Mouse (Mus musculus) MEL-GATA-1-ER (cell line): Measurements from ENCODE around the gene Phldb3.
A peak's percentile ranks its signal among the peaks of the same experiment; 100 is the strongest.
"Not testable (repeated sequence)": the region's sequence is repeated elsewhere in the genome, so short reads cannot be mapped to it uniquely, and the experiment has no call there.

Source experiments
- DNase-seq: peaks from one replicate; pipeline ENCODE4 v3.0.0-alpha.2; 2012; ENCODE audit warnings: low read depth; ENCODE audit errors: extremely low read depth

Phldb3 gene

DNA sequence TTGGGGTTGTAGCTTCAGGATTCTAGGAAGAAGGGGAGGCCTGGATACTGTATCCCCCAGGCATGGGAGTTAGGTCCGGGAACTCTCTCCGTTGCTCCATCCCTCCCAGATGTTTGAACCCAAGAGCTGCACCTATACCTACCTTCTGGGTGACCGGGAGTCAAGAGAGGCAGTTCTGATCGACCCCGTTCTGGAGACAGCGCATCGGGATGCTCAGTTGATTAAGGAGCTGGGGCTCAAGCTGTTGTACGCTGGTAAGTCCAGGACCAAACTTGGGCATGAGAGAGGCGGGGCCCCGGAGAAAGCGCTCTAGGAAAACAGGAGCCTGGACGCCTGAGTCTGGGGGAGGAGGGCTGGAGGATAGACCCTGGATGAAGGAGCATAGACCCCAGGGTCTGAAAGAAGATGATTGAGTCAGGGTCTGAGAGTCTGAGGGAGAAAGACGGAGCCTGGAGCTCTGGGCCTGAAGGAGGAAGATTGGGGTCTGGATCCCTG, 16.2 kb upstream of the Phldb3 start:
- DNase-seq = no peak

DNA sequence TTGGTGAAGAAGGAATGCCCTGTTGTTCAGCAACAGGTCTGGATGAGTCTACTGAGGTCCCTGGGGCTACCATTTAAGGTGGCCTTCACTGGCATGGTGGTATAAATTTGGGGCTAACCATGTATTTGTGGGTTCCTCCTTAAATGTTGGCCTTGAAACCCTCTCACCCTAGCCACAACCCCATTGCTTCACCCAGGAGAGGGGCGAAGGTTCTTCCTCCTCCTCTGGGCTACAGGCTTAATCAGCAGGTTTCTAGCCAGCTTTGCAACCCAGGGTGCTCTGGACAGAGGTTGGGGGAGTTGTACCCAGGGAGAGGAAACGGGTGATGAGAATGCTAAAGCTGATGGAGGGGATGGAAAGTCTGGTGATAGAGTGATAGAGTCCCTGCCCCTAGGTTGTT, 15.1 kb upstream of the Phldb3 start:
- no peak for DNase-seq

DNA sequence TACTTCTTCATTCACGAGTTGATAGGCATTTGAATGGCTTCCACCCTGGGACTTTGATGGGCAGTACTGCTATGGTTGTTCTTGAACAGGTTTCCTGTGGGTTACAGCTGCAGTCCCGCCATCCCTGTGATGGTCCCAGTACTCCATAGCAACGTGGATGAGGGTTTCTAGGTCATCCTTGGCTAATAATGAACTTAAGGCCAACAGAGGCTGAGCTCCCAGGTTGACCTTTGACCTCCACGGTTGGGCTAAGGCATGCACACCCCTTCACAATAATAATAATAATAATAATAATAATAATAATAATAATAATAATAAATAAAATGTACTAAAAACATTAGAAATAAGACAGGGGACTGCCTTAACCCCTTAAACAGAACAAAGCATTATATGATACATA, 12.4 kb upstream of the Phldb3 start:
- DNase-seq = no peak

DNA sequence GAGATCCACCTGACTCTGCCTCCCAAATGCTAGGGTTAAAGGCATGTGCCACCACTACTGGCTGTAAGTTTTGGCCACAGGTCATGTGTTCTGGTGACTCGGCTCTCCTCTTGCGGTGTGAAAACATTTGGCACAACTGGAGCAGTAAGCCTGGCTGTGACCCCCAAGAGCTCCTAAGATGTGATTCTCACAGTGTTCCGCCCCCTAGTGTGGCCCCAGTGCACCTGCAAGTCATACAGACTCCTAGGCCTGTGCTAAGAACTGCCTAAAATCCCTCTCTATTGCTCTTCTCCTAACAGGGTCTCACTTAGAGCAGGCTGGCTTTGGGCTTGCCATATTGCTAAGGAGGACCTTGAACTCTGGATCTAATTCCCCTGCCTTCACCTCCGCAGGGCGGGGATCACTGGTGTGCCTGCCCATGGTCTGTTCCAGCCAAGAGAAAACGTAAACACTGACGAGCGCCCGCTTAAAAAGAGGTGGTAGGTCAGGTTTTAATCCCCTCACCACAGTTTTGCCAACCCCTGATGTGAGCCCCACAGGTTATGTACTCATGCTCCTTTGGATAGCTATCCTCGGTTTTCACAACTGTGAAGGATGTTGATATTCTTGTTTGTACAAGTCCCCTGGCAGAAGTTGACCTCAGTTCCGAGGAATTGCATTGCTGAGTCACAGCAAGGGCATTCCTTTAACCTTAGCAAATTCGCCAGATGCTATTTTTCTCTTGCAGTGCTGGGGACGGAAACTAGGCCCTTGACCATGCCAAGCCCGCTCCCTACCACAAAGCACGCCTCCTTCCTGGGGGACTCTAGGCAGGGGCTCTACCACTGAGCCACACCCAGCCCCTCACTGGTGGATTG, 11.1 kb upstream of the Phldb3 start:
- no peak for DNase-seq

DNA sequence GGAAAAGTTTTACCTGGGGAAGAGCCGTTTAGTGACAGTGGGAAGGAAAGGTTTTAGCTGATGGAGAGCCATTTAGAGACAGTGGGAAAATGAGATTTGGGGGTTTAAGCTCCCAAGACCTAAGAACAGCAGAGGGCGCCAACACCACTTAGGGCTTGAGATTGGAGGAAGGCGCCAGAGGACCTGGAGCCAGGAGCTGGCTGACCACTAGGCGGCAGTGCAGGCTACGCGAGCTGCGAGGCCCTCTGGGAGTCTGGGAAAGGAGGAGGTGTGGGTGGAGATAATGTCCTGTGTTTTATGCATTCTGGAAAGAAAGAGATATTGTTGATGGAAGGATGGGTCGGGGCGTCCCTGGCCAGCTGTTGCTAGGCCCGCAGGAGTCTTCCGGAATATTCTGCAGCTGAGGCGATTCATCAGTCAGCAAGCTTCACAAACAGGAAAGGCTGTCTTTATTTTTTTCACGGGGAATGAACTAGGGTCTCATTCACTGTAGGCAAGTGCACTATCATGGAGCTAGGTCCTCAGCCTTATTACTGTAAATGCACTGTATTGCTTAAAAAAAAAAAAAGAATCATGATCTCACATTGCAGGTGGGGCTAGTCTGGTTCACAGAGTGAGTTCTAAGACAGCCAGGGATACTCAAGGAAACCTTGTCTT, 9.5 kb upstream of the Phldb3 start:
- peak; percentile 76 for DNase-seq

DNA sequence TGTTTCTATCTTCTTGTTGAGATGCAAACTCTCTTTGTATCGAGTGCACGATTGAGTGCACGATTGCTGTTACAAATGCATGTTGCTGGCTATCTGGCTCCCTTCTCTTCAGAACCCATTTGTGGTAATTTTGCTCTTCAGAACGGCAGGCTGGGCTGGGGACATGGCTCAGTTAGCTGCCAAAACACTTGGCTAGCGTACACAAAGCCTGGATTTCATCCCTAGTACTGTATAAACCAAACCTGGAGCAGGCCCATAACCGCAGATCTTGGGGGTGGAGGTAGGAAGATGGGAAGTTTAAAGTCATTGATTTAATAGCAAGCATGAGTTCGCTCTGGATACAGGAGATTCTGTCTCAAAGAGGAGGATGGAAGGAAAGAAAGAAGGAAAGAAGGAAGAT, 5.0 kb upstream of the Phldb3 start:
- DNase-seq = no peak

DNA sequence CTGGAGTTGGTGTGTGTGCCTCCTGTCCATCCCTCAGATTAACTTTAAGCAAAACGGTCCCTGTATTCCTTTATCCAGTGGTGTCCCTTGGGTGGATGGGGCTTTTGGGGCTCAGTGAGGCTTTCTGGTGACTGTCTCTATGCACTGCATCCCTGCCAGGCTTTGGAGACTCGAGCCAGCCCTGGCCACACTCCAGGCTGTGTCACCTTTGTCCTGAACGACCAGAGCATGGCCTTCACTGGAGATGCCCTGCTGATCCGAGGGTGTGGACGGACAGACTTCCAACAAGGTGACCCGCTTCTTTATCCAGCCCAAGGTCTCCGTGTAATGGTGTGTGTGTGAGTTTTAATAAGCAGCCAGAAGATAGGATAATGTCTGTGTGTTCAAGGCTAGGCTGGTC, 4.5 kb upstream of the Phldb3 start:
- DNase-seq = no peak

DNA sequence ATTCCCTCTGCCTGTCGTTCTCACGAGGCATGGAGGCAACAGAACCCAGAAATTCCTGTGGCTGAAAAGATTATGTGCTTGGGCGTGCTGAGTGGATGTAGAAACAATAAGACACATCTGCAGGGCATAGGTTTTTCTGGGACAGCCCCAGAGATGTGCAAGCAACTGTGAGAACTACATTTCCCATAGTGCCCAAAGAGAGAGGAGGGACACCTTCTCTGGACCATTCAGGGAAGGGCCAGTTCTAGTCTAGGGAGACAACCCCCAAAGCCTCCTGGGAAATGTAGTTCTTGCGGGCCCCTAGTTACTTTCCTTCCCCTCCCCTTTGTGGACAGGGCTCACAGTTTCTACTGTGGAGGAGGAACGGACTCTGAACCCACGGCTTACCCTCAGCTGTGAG, 2.5 kb upstream of the Phldb3 start:
- no peak for DNase-seq

DNA sequence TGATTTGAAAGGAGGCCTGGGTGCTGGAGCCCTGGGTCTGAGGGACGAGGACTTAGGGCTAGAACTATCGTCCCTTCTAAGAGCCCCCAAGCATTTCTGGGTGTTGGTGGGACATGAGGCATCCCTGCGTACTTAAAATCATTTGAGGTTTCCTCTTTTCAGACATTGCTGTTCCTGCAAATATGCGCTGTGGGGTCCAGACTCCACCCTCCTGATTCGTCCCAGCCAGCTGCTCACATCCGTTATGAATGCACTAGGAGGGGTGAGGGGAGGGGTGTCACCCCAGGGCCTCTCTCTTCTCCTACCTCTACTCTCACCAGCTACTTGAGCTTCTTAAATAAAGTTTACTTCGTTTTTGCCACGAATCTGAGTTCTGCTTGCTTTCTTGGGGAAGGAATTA, 2.0 kb upstream of the Phldb3 start:
- DNase-seq = no peak

DNA sequence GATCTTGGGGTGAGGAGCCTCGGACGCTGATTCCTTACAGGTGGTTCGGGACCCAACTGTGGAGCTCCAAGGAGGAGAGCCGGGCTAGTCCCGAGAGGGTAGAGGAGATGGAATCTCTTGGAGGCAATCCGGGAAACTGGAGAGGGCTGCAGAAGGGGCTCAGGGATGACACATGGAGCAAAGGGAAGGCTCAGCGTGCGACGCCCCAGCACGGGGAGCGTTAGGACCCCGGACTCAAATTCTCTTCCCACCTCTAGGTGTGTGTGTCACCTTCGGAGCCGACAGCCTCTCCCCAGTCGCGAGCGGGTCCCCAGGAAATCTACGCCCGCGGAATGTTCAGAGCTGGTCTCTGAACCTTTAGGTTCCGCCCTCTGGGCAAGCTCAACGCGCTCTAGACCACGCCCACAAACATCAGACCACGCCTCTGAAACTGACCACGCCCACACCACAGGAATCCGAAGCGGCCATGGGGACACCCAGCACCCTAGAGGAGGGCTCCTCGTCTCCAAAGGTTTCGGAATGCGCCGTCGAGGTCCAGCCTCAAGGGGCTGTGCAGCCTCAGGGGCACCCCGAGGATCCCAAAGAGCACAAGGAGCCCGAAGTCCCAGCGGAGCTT, 424 bp downstream of the Phldb3 start:
- DNase-seq = peak; percentile 76

DNA sequence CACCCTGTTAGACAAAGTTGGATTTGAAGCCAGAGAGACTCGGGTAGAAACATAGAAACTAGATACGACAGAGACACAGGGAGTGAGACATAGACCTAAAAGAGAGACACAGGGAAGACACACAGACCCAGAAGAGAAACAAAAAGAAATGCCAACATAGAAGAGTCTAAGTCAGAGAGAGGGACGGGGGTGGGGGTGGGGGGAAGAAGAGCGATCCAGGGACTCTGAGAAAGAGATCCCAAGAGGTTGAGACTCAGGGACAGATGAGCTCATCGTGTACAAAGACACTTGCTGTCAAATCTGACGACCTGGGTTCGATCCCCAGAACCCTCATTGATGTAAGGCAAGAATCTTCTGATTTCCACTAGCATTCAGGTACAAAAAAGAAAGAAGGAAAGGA, 1.1 kb downstream of the Phldb3 start:
- no peak for DNase-seq

DNA sequence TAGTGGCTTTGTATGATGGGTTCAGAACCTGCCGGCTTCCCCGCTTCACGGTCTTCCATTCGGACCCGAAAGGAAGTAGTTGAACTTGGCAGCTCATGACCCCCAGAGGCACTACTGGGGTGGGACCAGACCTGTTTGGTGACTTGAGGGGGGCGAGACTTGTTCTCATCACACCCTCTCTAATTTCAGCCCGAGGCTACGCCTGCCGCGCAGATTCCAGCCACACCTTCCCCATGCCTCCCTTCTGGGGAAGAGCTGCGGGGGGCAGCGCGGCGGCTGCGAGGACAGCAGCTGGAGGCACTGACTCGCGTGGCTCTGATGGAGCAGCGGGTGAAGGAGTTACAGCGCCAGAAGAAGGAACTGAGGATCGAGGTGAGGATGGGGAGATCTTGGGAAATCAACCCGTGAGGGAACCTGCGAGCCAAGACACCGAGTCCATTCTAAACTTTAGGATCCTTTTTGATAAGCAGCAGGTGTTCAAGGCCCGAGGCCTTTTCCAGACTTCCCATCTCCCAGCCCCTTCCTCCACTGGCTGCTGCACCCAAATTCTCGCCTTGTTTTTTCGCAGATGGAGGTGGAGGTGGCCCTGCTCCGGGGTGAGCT, 1.8 kb downstream of the Phldb3 start:
- no peak for DNase-seq

DNA sequence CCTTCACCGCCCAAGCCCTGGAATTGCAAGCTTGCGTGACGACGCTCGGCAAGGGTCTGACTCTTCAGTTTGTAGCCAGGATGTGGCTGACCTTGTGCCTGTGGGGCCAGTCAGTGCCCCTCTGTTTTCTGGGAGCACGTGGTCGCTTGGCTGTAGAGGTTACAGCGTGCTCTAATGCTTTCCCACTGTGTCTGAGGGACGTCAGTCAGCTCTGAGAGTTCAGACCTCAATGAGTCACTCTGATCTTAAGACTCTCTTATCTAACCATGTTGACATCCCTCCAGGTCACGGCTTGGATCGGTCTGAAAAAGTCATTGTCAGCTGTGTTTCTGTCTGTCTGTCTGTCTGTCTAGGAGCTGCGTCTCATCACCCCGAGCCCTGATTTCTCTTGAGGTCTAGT, 4.3 kb downstream of the Phldb3 start:
- no peak for DNase-seq

DNA sequence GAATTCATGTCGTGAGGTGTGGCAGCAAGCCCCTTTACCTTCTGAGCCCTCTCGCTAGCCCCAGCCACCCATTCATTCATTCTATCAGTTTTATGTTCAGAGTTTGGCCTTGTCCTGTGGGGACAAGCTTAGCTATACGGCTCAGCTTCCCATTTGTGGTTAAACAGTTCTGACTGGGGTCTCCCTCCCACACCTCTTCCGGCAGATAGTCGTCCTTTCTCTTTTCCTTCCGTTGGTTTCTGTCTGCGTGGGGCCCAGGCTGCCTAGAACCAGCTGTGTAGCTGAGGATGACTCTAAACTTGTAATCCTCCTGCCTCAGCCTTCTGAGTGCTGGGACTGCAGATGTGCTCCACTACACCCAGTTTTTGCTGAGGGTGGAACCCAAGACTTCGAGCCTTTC, 7.2 kb downstream of the Phldb3 start:
- peak; percentile 76 for DNase-seq

DNA sequence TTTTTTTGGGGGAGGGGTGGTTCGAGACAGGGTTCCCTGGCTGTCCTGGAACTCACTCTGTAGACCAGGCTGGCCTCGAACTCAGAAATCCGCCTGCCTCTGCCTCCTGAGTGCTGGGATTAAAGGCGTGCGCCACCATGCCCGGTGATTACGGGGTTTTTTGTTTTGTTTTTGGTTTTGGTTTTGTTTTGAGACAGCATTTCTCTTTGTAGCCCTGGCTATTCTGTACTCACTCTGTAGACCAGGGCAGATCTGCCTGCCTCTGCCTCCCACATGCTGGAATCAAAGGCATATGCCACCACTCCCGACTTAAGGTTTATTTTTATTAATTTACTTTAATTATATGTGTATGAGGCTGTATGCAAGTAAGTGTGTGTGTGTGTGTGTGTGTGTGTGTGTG, 7.8 kb downstream of the Phldb3 start:
- not testable (repeated sequence) for DNase-seq

DNA sequence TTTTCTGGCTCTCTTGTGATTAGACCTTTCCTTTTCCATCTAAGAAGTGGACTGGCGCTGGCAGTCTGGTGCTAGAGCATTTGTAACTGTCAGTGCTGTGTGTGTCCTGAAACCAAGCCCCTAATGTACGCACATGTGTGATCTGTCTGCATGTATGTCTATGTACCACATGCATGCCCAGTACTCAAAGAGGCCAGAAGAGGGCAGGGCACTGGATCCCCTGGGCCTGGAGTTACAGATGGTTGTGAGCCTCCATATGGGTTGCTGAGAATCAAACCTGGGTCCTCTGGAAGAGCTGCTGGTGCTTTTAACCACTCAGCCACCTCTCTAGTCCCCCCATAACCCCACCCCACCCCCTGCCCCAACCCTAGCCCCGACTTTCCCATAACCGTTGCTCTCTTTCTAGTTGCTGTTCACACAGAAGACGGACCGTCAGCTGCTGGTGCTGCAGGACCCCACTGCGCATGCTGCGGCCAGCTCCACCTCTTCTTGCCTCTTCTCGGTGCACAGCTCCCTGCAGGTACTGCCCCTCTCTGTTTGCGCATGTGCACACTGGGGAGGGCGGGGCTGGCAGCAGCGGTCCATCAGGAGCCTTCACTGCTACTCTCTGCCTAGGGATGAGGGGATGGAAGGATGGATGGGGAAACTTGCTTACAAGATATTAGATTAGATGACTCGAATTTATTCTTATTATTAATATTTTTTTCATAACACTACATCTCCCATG, 9.3 kb downstream of the Phldb3 start:
- no peak for DNase-seq

DNA sequence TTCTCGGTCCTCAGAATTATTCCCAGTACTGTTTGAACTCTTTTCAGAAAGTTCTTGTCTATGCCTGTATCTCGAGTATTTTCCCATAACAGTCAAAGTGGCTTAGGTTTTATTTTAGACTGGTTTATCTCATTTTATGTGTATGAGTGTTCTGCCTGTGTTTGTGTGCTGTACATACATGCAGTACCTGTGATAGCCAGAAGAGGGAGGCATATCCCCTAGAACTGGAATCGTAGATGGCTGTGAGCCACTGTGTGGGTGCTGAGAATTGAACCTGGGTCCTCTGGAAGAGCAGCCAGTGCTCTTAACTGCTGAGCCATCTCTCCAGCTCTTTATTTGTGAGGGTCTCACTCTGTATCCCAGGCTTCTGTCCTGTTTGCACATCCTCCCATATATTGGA, 10.6 kb downstream of the Phldb3 start:
- no peak for DNase-seq

DNA sequence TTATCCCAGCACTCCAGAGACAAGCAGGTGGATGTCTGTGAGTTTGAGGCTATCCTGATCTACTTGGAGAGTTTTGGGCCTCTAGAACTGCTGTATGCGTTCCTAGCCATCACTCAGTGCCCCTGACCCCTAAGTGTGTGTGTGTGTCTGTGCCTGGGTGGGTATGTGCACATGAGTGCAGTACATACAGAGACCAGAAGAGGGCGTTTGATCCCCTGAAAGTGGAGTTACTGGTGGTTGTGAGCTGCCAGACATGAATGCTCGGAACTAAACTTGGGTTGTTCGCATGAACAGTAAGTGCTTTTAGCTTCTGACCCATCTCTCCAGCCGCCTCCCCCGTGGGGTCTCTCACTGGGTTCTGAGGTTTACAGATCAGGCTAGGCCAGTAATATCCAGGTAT, 12.4 kb downstream of the Phldb3 start:
- no peak for DNase-seq

DNA sequence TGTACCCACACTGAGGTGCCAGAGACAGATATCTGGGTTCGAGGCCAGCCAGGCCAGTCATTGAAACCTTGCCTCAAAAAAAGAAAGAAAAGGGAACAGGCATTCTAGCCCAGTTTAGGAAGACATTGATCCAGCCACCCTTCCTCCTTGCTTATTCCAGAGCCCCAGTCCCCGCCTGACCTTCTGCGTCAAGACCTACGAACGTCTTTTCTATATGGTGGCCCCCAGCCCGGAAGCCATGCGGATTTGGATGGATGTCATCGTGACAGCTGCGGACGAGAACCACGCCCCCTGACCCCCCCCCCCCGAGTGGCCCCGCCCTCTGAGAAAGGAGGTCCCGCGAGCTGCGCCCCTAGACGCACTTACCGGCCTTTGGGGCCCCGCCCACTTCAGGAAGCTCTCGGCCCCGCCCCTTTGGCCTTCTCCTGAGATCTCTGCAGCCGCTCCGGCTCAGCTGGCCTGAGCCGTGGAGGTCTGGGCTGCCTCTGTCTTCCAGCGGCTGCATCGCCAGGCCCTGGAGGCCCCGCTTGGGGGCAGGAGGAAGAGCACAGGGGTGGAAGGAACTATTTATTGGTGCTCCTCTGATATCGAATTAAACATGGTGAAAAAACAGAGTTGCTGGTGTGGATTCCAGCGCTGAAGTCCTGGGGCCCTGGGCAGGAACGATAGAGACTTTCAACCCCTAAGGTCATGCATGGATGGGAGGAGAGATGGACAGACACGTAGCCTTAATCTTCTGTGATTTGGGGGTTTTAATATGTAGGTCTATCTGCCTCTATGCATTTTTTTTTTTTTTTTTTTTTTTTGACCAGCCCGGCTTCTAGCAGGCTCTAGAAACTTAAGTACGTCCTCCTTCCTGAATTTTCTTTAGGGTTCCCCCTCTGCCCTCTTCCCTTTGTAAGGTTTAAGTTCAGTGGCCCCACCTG, 18.4 kb downstream of the Phldb3 start:
- DNase-seq = peak; percentile 31

DNA sequence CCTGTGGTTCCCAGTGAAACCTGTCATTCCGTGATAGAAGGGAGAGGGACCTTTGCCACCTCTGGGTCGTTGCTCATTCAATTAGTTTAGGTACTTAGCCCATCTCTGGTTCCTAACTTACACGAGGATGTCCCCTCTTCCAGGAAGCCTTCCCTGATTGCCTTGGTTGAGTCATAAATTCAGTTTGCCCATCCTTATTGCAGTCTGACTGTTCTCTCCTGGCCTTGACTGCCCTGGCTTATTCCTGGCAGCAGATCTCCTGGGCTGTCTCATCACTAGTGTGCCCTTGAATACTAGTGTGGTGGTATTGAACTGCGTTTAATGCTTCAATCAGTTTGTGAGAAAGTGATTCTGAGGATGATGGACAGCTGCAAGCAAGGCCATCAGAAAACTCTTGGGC, 19.1 kb downstream of the Phldb3 start:
- DNase-seq = no peak
